Mouse (Mus musculus): ENCODE measurements around the gene Pde4c. TPM values are rescaled to one million over a fixed set of nuclear protein-coding genes. Genes with fewer than 3 reads are reported as not detected.

Pde4c gene
- polyA plus RNA-seq, 1 experiment from 2014 or later, result not detected

DNA sequence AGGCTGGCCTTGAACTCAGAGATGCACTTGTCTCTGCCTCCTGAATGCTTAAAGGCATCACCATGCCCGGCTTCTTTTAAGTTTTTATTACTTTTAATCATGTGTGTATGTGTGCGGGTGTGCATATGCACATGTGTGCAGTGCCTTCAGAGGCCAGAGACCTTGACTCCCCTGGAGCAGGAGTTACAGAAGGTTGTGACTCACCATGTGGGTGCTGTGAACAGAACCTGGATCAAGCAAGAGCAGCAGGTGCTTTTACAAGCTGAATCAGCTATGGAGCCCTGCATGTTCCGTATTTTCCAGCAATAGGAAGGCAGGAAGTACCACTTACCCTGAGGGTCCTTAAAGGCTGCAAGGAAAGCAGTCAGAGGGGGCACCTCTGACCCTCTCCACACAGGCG lies 32.3 kb upstream of the Pde4c start:
- Histone ChIP-seq H3K4me3 (ENCODE audit: inconsistent target) (no peak overlapping the region), H3K27ac (no peak overlapping the region), H3K79me2 (ENCODE audit: inconsistent target) (no peaks in the 10 kb centered on the region), H3K36me3 (ENCODE audit: inconsistent target) (no peaks in the 10 kb centered on the region)
- 96% methylated on average over 4 of the region's 4 CpGs for WGBS (ENCODE audit: missing documents)

DNA sequence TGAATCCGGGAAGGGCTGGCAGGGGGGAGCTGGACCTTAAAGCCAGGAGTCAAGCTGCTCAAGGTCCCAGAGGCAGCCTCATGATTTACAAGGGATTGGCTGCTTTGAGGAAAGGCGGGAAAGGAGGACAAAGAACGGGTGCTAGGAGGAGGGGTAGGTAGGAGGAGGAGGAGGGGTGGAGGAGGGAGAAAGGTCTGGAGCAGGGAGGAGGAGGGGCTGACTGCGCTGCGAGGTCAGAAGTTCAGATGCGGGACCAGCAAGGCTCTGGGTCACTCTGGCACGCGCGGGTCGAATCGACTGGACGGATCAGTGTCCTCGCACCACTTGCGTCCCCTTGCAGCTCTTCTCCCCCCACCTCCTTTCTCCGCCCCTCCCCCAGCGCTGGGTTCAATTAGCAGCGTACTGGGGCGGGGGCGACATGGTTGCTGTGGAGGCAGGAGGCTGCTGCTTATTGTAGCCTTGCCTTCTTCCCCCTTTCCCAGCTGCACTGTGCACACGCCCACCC lies 31.7 kb upstream of the Pde4c start:
- no peak overlapping the region for H3K4me3 ChIP-seq (ENCODE audit: inconsistent target)
- H3K79me2 ChIP-seq (ENCODE audit: inconsistent target), result no peaks in the 10 kb centered on the region
- no peak overlapping the region for H3K27ac ChIP-seq
- H3K36me3 ChIP-seq (ENCODE audit: inconsistent target), result no peaks in the 10 kb centered on the region
- whole genome bisulfite sequencing (ENCODE audit: missing documents), result 68% methylated on average over 18 of the region's 20 CpGs

DNA sequence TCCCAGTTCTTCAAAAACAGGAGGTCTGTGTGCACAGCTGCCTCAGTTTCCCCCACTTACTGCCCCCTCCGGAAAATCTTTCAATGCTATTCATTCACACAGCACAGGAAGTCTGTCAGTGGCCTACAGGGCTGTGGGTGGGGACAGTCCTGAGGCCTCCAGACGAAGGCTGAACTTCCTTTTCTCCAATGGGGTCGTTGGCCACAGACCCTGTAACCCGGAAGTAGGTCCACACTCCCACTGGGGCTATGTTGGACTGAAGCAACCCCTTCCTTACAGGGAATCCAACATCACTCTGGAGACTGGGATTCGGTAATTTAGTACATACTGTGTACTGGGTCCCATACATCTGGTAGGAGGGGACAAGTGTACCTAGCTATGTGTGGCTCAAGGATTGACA lies 29.9 kb upstream of the Pde4c start:
- H3K36me3 ChIP-seq (ENCODE audit: inconsistent target), result no peaks in the 10 kb centered on the region
- H3K27ac ChIP-seq, result no peak overlapping the region
- 26% methylated on average over 5 of the region's 5 CpGs for WGBS (ENCODE audit: missing documents)
- no peak overlapping the region for H3K4me3 ChIP-seq (ENCODE audit: inconsistent target)
- no peaks in the 10 kb centered on the region for H3K79me2 ChIP-seq (ENCODE audit: inconsistent target)

DNA sequence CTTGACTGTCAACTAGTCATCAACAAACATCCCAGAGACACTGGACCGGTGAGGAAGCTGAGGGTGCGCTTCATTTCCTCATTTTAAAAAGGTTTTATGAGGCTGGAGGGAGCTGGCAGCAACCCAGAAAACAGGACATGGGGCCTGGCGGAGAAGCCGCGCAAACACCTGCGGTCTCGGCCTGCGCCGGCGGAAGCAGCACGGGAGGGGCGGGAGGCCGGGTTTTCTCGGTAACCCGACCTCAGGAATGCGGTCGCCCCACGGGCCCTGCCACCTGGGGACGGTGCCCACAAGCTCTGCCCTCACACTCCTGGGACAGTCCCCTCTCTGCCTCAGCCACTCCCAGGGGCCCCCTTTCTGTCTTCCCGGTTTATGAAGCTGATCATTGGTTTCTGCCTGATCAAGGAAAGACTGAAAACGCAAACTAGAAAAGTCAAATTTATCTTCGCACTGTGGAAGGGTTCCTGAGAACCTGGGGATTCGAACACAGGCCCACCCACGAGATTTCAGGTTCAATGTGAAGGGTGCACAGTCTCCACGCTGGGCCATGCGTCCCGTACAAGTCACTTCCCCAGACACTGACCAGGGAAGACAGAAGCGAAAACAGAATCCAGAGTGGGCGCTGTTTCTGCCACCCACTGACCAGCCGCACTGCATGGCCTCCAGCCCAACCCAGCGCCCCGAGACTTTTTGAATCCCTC lies 28.1 kb upstream of the Pde4c start:
- H3K27ac ChIP-seq, result peak overlapping the region; percentile 34
- 25% methylated on average over 32 of the region's 32 CpGs for WGBS (ENCODE audit: missing documents)
- no peaks in the 10 kb centered on the region for H3K36me3 ChIP-seq (ENCODE audit: inconsistent target)
- no peaks in the 10 kb centered on the region for H3K79me2 ChIP-seq (ENCODE audit: inconsistent target)
- H3K4me3 ChIP-seq (ENCODE audit: inconsistent target), result no peak overlapping the region

DNA sequence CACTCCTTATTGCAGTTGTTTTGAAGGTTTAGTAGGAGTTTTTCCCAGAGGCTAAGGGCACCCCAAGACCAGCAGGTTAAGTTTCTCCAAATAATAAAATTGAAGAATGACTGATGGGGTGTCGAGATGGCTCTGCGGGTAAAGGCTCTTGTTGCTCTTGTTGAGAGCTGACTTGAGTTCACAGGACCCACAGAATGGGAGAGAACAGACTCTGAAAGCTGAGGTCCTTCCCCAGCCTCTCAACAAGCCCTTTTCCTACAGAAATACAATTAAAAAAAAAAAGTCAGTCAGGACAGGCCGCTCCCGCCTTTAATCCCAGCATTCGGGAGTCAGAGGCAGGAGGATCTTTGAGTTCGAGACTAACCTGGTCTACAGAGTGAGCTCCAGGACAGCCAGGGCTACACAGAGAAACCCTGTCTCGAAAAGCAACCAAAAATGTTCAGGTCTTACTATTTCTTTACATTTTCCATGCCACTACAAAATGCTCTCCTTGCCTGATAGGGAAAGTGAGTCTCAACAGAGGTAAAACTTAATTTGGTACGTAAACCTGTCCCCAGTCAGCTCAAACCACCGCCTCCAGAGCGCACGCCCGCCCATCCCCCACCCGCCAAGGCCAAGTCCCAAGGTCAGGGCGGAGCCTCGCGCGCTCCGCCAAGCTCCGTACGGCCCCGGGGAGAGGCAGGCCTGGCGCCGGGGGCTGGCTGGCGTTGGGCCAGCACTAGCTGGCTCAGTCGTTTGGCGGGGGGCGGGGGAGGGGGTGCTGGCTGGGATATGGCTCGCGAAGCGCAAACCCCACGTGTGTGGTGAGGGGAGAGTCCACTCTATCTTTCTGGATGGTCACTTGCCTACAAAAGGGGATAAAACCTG lies 27.3 kb upstream of the Pde4c start:
- no peaks in the 10 kb centered on the region; the same call in 1 of the 2 replicates for H3K79me2 ChIP-seq (ENCODE audit: inconsistent target)
- H3K4me3 ChIP-seq (ENCODE audit: inconsistent target), result no peak overlapping the region
- WGBS (ENCODE audit: missing documents), result 16% methylated on average over 30 of the region's 31 CpGs
- H3K27ac ChIP-seq, result peak overlapping the region; percentile 34
- H3K36me3 ChIP-seq (ENCODE audit: inconsistent target), result no peaks in the 10 kb centered on the region

DNA sequence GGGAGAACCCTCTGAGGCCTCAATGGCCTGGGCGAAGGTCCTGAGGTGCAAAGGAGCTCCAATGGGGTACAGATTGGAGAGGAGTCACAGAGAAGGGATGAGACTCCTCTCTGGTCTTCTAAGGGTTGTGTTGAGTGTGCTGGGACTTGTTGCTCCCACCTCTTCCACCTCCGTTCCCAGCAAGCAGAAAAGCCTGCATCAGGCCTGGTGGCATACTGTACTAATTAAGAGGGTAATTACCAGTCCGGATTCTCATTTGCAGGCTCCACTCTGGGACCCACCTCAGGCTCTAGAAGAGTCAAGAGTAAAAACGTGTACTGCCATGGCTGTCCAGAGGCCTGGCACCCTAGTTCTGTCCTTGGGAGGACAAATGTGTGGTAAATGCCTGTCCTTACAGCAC lies 26.6 kb upstream of the Pde4c start:
- 0 out of 2 replicates have a peak overlapping the region, but pooled peaks have one; percentile 7 for H3K27ac ChIP-seq
- H3K4me3 ChIP-seq (ENCODE audit: inconsistent target), result no peak overlapping the region
- no peaks in the 10 kb centered on the region; the same call in 1 of the 2 replicates for H3K79me2 ChIP-seq (ENCODE audit: inconsistent target)
- no peaks in the 10 kb centered on the region for H3K36me3 ChIP-seq (ENCODE audit: inconsistent target)
- WGBS (ENCODE audit: missing documents), result 91% methylated on average over 4 of the region's 4 CpGs

DNA sequence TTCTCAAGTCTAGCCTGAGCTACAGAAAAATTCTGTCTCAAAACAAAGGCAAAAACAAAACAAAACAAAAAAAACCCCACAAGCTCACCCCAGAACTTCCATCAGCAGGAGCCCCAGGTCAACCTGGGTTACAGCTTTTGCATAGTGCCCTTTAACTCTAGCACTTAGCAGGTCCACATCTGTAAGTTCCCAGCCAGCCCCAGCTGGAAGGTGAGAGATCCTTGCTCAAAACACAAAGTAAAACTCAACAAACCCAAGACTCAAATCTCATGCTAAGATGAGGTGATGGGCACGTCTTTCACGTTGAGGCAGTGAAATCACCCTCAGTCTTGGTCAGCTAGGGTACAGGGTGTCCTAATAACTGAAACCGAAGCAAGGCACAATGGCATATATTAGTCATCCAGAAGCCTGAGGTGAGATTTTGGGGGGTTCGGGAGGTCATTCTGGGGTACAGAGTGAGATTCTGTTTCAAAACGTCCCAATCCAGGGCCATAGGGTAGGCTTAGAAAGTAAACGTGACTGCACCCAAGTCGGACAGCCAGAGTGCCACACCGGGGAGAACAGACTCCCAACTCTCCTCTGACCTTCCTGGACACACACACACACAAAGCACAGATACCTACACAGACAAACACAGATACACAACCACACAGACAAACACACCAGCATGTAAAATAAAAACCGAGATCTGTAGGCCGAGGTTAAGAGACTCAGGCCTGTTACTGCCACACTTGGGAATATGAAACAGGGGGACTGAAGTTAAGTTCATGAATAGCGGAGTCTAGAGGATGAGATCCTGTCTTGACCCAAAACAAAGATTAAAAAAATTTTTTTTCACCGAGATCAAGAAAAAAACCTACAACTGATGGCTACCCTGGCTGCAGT lies 25.9 kb upstream of the Pde4c start:
- Histone ChIP-seq H3K27ac (peak overlapping the region; percentile 37), H3K4me3 (ENCODE audit: inconsistent target) (peak overlapping the region; percentile 27; the same call in 1 of the 2 replicates), H3K79me2 (ENCODE audit: inconsistent target) (no peaks in the 10 kb centered on the region; the same call in 1 of the 2 replicates), H3K36me3 (ENCODE audit: inconsistent target) (no peaks in the 10 kb centered on the region)
- 81% methylated on average over 12 of the region's 12 CpGs for WGBS (ENCODE audit: missing documents)

DNA sequence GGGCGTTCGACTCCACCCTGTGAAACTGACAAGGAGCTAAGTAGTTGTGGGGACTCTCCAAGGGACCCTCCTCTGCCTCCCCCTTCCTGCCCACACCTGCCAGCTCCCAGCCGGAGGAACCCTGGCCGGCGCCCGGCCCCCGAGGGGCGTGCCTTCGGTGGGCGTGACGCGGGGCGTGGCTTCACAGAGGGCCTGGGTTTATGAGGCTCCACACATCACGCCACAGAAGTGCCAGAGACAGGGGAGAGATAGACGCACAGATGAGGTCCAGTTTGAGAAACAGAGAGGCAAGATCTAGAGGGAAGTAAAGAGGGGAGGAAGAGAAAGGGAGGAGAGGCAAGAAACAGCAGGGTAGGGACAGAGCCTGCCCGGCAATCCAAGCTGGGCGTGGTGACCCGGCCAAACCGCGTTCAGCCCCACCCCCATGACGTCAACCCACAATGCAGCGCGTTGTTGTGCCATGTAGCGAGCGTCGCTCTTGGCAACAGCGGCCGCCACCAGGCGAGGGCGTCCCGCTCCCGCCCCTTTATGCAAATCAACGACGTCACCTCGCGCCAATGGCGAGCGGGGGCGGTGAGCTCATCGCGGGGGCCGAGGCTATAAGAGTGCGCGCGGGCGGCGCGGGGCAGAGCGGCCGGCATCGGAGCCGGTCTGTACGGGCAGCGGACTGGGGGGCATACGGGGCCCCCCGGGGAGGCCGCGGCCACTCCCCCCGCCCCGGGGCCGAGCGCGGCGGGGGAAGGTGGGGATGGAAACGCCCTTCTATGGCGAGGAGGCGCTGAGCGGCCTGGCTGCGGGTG lies 25.0 kb upstream of the Pde4c start, which contains the start of gene Jund:
Gene Jund (plus strand): TSS at position 640 of the 800 bp plus-strand sequence.
- WGBS (ENCODE audit: missing documents), result 2% methylated on average over 69 of the region's 69 CpGs
- peak within 1 kb of the TSS; percentile 74 for H3K27ac ChIP-seq
- no peaks in the 10 kb centered on the region; the same call in 1 of the 2 replicates for H3K79me2 ChIP-seq (ENCODE audit: inconsistent target)
- no peaks in the 10 kb centered on the region for H3K36me3 ChIP-seq (ENCODE audit: inconsistent target)
- peak within 1 kb of the TSS; percentile 45 for H3K4me3 ChIP-seq (ENCODE audit: inconsistent target)

DNA sequence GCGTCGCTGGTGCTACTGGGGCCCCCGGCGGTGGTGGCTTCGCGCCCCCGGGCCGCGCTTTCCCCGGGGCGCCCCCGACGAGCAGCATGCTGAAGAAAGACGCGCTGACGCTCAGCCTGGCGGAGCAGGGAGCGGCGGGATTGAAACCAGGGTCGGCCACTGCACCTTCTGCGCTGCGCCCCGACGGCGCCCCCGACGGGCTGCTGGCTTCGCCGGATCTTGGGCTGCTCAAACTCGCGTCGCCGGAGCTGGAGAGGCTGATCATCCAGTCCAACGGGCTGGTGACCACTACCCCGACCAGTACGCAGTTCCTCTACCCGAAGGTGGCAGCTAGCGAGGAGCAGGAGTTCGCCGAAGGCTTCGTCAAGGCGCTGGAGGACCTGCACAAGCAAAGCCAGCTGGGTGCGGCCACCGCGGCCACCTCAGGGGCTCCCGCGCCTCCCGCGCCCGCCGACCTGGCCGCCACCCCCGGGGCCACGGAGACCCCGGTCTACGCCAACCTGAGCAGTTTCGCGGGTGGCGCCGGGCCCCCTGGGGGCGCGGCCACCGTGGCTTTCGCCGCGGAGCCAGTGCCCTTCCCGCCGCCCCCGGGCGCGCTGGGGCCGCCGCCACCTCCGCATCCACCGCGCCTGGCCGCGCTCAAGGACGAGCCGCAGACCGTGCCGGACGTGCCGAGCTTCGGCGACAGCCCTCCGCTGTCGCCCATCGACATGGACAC lies 24.2 kb upstream of the Pde4c start:
- Histone ChIP-seq H3K36me3 (ENCODE audit: inconsistent target) (no peaks in the 10 kb centered on the region), H3K27ac (peak overlapping the region; percentile 74; the same call in 1 of the 2 replicates), H3K79me2 (ENCODE audit: inconsistent target) (no peaks in the 10 kb centered on the region; the same call in 1 of the 2 replicates), H3K4me3 (ENCODE audit: inconsistent target) (peak overlapping the region; percentile 45)
- 2% methylated on average over 84 of the region's 89 CpGs for WGBS (ENCODE audit: missing documents)

DNA sequence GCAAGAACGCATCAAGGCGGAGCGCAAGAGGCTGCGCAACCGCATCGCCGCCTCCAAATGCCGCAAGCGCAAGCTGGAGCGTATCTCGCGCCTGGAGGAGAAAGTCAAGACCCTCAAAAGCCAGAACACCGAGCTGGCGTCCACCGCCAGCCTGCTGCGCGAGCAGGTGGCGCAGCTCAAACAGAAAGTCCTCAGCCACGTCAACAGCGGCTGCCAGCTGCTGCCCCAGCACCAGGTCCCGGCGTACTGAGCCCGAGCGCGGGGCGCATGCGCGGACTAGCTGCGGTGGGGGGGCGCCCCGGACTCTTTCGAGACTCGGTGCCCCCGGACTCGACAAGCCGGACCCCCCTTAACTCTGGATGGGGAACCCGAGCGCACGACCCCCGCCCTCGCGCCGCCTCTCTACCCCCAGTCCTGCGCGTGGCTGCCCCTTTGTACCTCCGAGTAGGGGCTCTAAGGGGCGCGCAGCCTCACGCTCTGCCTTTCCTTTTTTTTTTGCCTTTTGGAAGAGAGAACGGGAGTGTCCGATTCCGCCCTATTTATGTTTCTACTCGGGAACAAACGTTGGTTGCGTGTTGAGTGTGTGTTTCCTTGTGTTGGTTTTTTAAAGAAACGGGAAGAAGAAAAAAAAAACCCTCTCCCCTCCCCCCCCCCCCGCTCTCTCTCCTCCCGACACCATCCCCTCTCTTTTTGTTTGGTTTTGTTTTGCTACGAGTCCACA lies 23.5 kb upstream of the Pde4c start:
- Histone ChIP-seq H3K36me3 (ENCODE audit: inconsistent target) (no peaks in the 10 kb centered on the region), H3K27ac (peak overlapping the region; percentile 74), H3K79me2 (ENCODE audit: inconsistent target) (no peaks in the 10 kb centered on the region; the same call in 1 of the 2 replicates), H3K4me3 (ENCODE audit: inconsistent target) (peak overlapping the region; percentile 45)
- whole genome bisulfite sequencing (ENCODE audit: missing documents), result under 1% methylated on average over 51 of the region's 59 CpGs

DNA sequence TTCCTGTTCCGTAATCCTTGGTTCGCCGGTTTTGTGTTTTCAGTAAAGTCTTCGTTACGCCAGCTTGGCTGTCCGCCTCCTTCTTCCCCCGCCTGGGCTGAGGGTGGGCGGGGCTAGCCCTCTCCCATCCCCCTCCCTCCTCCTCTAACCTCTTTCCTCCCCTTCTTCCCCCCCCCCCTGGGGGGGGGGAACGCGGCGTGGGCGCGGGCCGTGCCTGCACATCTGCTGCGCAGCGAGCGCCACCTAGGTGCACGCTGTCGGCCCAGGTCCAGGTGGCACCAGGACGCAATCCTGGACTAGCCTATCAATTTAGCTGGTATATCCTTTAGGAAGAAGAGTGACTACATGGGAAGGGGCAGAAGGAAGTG lies 23.0 kb upstream of the Pde4c start:
- Histone ChIP-seq H3K36me3 (ENCODE audit: inconsistent target) (no peaks in the 10 kb centered on the region), H3K27ac (peak overlapping the region; percentile 74), H3K4me3 (ENCODE audit: inconsistent target) (peak overlapping the region; percentile 45), H3K79me2 (ENCODE audit: inconsistent target) (no peaks in the 10 kb centered on the region; the same call in 1 of the 2 replicates)
- WGBS (ENCODE audit: missing documents), result 1% methylated on average over 12 of the region's 20 CpGs

All from macrophage (primary cell).